In genomic region chr13:18218566-18219234, GRCm38 (mm10) we compare ENCODE assay signal across 8 mouse cellular contexts.
DNase-seq lines count a peak whose midpoint lies in the region; ATAC-seq and TF ChIP-seq lines count a peak whose summit lies in the region.

No protein-coding gene starts in this region.

- peak overlapping the region; percentile 39; the same call in 1 of the 2 replicates for H3K4me3 ChIP-seq in E14TG2a.4 (replicated peaks; ENCODE audit: low read length)
- no peak overlapping the region for H3K4me3 ChIP-seq in embryonic facial prominence, embryonic 11.5 days (ENCODE audit: low read depth, low read length)
- no peak overlapping the region for H3K4me3 ChIP-seq in hindbrain, embryonic 14.5 days (replicated peaks; ENCODE audit: low read length)
- H3K4me3 ChIP-seq in limb, embryonic 13.5 days: no peak overlapping the region; the same call in 1 of the 2 replicates
- no peak overlapping the region for H3K4me3 ChIP-seq in stomach, embryonic 16.5 days (replicated peaks; ENCODE audit: low read length)

- H3K36me3 ChIP-seq in E14TG2a.4 (ENCODE audit: insufficient read depth, low read length): no peaks in the 10 kb centered on the region
- H3K36me3 ChIP-seq in embryonic facial prominence, embryonic 11.5 days (replicated peaks; ENCODE audit: control insufficient read depth, insufficient read depth, low read depth, low read length): no peaks in the 10 kb centered on the region
- H3K36me3 ChIP-seq in hindbrain, embryonic 14.5 days (replicated peaks; ENCODE audit: control insufficient read depth, insufficient read depth): no peaks in the 10 kb centered on the region
- no peaks in the 10 kb centered on the region for H3K36me3 ChIP-seq in limb, embryonic 13.5 days
- H3K36me3 ChIP-seq in stomach, embryonic 16.5 days (ENCODE audit: control insufficient read depth, insufficient read depth, low read length): no peaks in the 10 kb centered on the region

- DNase-seq in cerebellum, postnatal 10 days: peak; percentile 71 to 81
- DNase-seq in cerebellum, adult 9-10 months: no peak
- DNase-seq in embryonic facial prominence, embryonic 11.5 days (ENCODE audit: low spot score): peak; percentile 53
- DNase-seq in hindbrain, embryonic 14.5 days (ENCODE audit: low spot score): peak; percentile 79
- no peak for DNase-seq in T-cell, adult 2 months (ENCODE audit: low spot score)

- H3K9me3 ChIP-seq in E14TG2a.4 (ENCODE audit: low read length): no peaks in the 10 kb centered on the region
- no peaks in the 10 kb centered on the region for H3K9me3 ChIP-seq in embryonic facial prominence, embryonic 11.5 days (replicated peaks; ENCODE audit: control insufficient read depth, low read length)
- H3K9me3 ChIP-seq in hindbrain, embryonic 14.5 days (ENCODE audit: control insufficient read depth, low read length): no peaks in the 10 kb centered on the region
- H3K9me3 ChIP-seq in limb, embryonic 13.5 days: no peaks in the 10 kb centered on the region
- no peaks in the 10 kb centered on the region for H3K9me3 ChIP-seq in stomach, embryonic 16.5 days (replicated peaks; ENCODE audit: control insufficient read depth, low read length)

- H3K4me1 ChIP-seq in E14TG2a.4 (replicated peaks; ENCODE audit: low read depth, low read length): peaks cover 4% of the 10 kb centered on the region; the same call in 1 of the 2 replicates
- H3K4me1 ChIP-seq in embryonic facial prominence, embryonic 11.5 days (ENCODE audit: control insufficient read depth, insufficient read depth, low read length): no peaks in the 10 kb centered on the region
- H3K4me1 ChIP-seq in hindbrain, embryonic 14.5 days (replicated peaks; ENCODE audit: control insufficient read depth, insufficient read depth, low read length): peaks cover 11% of the 10 kb centered on the region
- 0 out of 2 replicates have a peak, but pooled peaks cover 5% of the 10 kb centered on the region for H3K4me1 ChIP-seq in limb, embryonic 13.5 days
- no peaks in the 10 kb centered on the region for H3K4me1 ChIP-seq in stomach, embryonic 16.5 days (ENCODE audit: control insufficient read depth, insufficient read depth, low read length)

- peak overlapping the region; percentile 14; the same call in 1 of the 2 replicates for H3K4me2 ChIP-seq in embryonic facial prominence, embryonic 11.5 days (ENCODE audit: low read depth, low read length)
- peak overlapping the region; percentile 48 for H3K4me2 ChIP-seq in hindbrain, embryonic 14.5 days (replicated peaks)
- peak overlapping the region; percentile 52 for H3K4me2 ChIP-seq in limb, embryonic 13.5 days (replicated peaks)
- peak overlapping the region; percentile 34; the same call in 1 of the 2 replicates for H3K4me2 ChIP-seq in stomach, embryonic 16.5 days (ENCODE audit: low read depth, low read length)

- no peak overlapping the region for H3K9ac ChIP-seq in embryonic facial prominence, embryonic 11.5 days (replicated peaks; ENCODE audit: low read length)
- H3K9ac ChIP-seq in hindbrain, embryonic 14.5 days: peak overlapping the region; percentile 32; the same call in 1 of the 2 replicates
- no peak overlapping the region for H3K9ac ChIP-seq in limb, embryonic 13.5 days
- no peak overlapping the region for H3K9ac ChIP-seq in stomach, embryonic 16.5 days (ENCODE audit: low read length)

- peak; percentile 76; the same call in 1 of the 2 replicates for ATAC-seq in embryonic facial prominence, embryonic 11.5 days (replicated peaks; ENCODE audit: insufficient number of reproducible peaks, low FRiP score, low TSS enrichment, low read depth)
- ATAC-seq in hindbrain, embryonic 14.5 days (ENCODE audit: low FRiP score): peak; percentile 94
- peak; percentile 61; the same call in 1 of the 2 replicates for ATAC-seq in limb, embryonic 13.5 days (ENCODE audit: low FRiP score, low read depth)
- ATAC-seq in stomach, embryonic 16.5 days (ENCODE audit: insufficient read depth, low FRiP score): peak; percentile 60; the same call in 1 of the 2 replicates

- WGBS in embryonic facial prominence, embryonic 11.5 days: 4% methylated on average over 22 of the region's 22 CpGs
- WGBS in hindbrain, embryonic 14.5 days: 2% methylated on average over 22 of the region's 22 CpGs
- WGBS in limb, embryonic 13.5 days: 5% methylated on average over 22 of the region's 22 CpGs
- 7% methylated on average over 22 of the region's 22 CpGs for WGBS in stomach, embryonic 16.5 days

- no peak overlapping the region for H3K27ac ChIP-seq in embryonic facial prominence, embryonic 11.5 days (replicated peaks; ENCODE audit: low read depth, low read length)
- H3K27ac ChIP-seq in hindbrain, embryonic 14.5 days: no peak overlapping the region
- H3K27ac ChIP-seq in limb, embryonic 13.5 days: no peak overlapping the region
- no peak overlapping the region for H3K27ac ChIP-seq in stomach, embryonic 16.5 days (ENCODE audit: low read length)

- no peak for TF ChIP-seq CTCF in E14TG2a.4 (conservative IDR thresholded peaks at IDR 0.05; ENCODE audit: low read length)

- H3K27me3 ChIP-seq in E14TG2a.4 (ENCODE audit: insufficient read depth, low read length): peaks cover 18% of the 10 kb centered on the region; the same call in 1 of the 2 replicates
- no peaks in the 10 kb centered on the region for H3K27me3 ChIP-seq in embryonic facial prominence, embryonic 11.5 days (ENCODE audit: control insufficient read depth, insufficient read depth, low read length)
- no peaks in the 10 kb centered on the region for H3K27me3 ChIP-seq in hindbrain, embryonic 14.5 days (ENCODE audit: control insufficient read depth, insufficient read depth, low read length)
- 0 out of 2 replicates have a peak, but pooled peaks cover 8% of the 10 kb centered on the region for H3K27me3 ChIP-seq in limb, embryonic 13.5 days
- no peaks in the 10 kb centered on the region for H3K27me3 ChIP-seq in stomach, embryonic 16.5 days (ENCODE audit: control insufficient read depth, insufficient read depth, low read length)

Comparison
In these comparisons a context has a peak if more than half of its experiments do, and no peak if none do; other contexts are left out.
1. DNase-seq: peak in cerebellum, postnatal 10 days (2 of 2), embryonic facial prominence, embryonic 11.5 days (single experiment) and hindbrain, embryonic 14.5 days (single experiment); none in cerebellum, adult 9-10 months (single experiment) and T-cell, adult 2 months (single experiment).
2. Peak in every context shown above with its lines, with median percentiles within 50 percentile points of each other: ATAC-seq and H3K4me2 ChIP-seq.